Comparison of ENCODE assay signal across 8 mouse cellular contexts in the genomic region with DNA sequence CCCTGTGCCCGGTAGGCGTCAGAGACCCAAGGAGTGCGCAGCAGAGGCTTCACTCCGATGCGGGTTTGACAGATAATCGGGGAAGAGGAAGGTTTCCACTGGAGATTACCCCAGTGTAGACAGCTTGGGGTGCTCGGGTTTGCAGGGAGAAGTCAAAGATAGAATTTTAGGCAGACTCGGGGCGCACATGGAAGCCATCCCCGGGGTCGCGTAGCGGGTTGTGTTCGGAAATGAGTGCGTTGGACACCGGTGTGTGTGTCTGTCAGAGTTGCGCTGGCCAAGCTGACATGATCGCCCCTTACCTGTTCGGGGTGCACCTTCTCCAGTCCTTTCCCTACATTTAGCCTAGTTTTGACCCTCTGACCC. TPM values are rescaled to one million over a fixed set of nuclear protein-coding genes. Genes with fewer than 3 reads are reported as not detected.
A peak's percentile ranks its signal among the peaks of the same experiment; 100 is the strongest.
DNase-seq lines count a peak whose midpoint lies in the region; ATAC-seq lines count a peak whose summit lies in the region.

No protein-coding gene starts in this region.

- peak overlapping the region; percentile 81 for H3K4me3 ChIP-seq in kidney, embryonic 14.5 days (ENCODE audit: low read length)
- peak overlapping the region; percentile 69 for H3K4me3 ChIP-seq in brown adipose tissue, adult 24 weeks (ENCODE audit: insufficient read depth, low read depth, low read length)
- H3K4me3 ChIP-seq in hindbrain, embryonic 12.5 days, result peak overlapping the region; percentile 80
- peak overlapping the region; percentile 78 for H3K4me3 ChIP-seq in midbrain, embryonic 13.5 days (replicated peaks)

- peaks cover 36% of the 10 kb centered on the region for H3K27me3 ChIP-seq in kidney, embryonic 14.5 days (ENCODE audit: control insufficient read depth, insufficient read depth, low read length)
- peaks cover 58% of the 10 kb centered on the region for H3K27me3 ChIP-seq in hindbrain, embryonic 12.5 days
- H3K27me3 ChIP-seq in midbrain, embryonic 13.5 days, result peaks cover 64% of the 10 kb centered on the region

- ATAC-seq in kidney, embryonic 14.5 days (ENCODE audit: low FRiP score, low TSS enrichment), result no peak
- no peak for ATAC-seq in hindbrain, embryonic 12.5 days (ENCODE audit: low FRiP score)
- no peak for ATAC-seq in midbrain, embryonic 13.5 days

- peak overlapping the region; percentile 85 for H3K4me2 ChIP-seq in kidney, embryonic 14.5 days (replicated peaks; ENCODE audit: low read depth, low read length)
- peak overlapping the region; percentile 87 for H3K4me2 ChIP-seq in hindbrain, embryonic 12.5 days (replicated peaks)
- peak overlapping the region; percentile 82 for H3K4me2 ChIP-seq in midbrain, embryonic 13.5 days (replicated peaks)

- 3% methylated on average over 19 of the region's 19 CpGs for WGBS in kidney, embryonic 14.5 days
- 3% methylated on average over 19 of the region's 19 CpGs for WGBS in hindbrain, embryonic 12.5 days
- WGBS in midbrain, embryonic 13.5 days, result 2% methylated on average over 19 of the region's 19 CpGs

- no peak overlapping the region for H3K27ac ChIP-seq in kidney, embryonic 14.5 days (ENCODE audit: low read depth, low read length)
- H3K27ac ChIP-seq in brown adipose tissue, adult 24 weeks (replicated peaks; ENCODE audit: low read depth, low read length), result no peak overlapping the region
- H3K27ac ChIP-seq in hindbrain, embryonic 12.5 days, result no peak overlapping the region
- H3K27ac ChIP-seq in midbrain, embryonic 13.5 days, result no peak overlapping the region

- H3K4me1 ChIP-seq in kidney, embryonic 14.5 days (ENCODE audit: control insufficient read depth, insufficient read depth, low read length), result peaks cover 9% of the 10 kb centered on the region
- peaks cover 14% of the 10 kb centered on the region for H3K4me1 ChIP-seq in brown adipose tissue, adult 24 weeks (ENCODE audit: control insufficient read depth, insufficient read depth, insufficient read length, low read length)
- H3K4me1 ChIP-seq in hindbrain, embryonic 12.5 days, result peaks cover 15% of the 10 kb centered on the region
- H3K4me1 ChIP-seq in midbrain, embryonic 13.5 days (replicated peaks), result peaks cover 18% of the 10 kb centered on the region

- H3K9me3 ChIP-seq in kidney, embryonic 14.5 days (ENCODE audit: control insufficient read depth, low read length), result no peaks in the 10 kb centered on the region
- no peaks in the 10 kb centered on the region; the same call in 1 of the 2 replicates for H3K9me3 ChIP-seq in hindbrain, embryonic 12.5 days (replicated peaks)
- no peaks in the 10 kb centered on the region for H3K9me3 ChIP-seq in midbrain, embryonic 13.5 days

- no peak for DNase-seq in kidney, adult 18-20 months
- no peak for DNase-seq in urinary bladder, postnatal 10 days (ENCODE audit: low spot score)
- no peak for DNase-seq in natural killer cell, adult 2 months (ENCODE audit: low spot score in 2 of 2)
- no peak for DNase-seq in gastrocnemius, adult 18-20 months (ENCODE audit: low spot score)

- no peaks in the 10 kb centered on the region for H3K36me3 ChIP-seq in kidney, embryonic 14.5 days (ENCODE audit: control insufficient read depth, insufficient read depth, low read length)
- H3K36me3 ChIP-seq in hindbrain, embryonic 12.5 days, result no peaks in the 10 kb centered on the region
- H3K36me3 ChIP-seq in midbrain, embryonic 13.5 days, result no peaks in the 10 kb centered on the region

- peak overlapping the region; percentile 68 for H3K9ac ChIP-seq in kidney, embryonic 14.5 days (ENCODE audit: low read depth, low read length)
- H3K9ac ChIP-seq in hindbrain, embryonic 12.5 days, result peak overlapping the region; percentile 76
- H3K9ac ChIP-seq in midbrain, embryonic 13.5 days (replicated peaks), result peak overlapping the region; percentile 76

RNA-seq across cellular contexts. Expression of a gene that starts 1.1 kb away (rescaled TPM):
- polyA plus RNA-seq in kidney, embryonic 14.5 days (2014; fragmentation: Nextera tagmentation; extraction: Ambion mirVana), result 8.0 and 11.2 TPM in 2 replicates
- polyA plus RNA-seq in brown adipose tissue, adult 24 weeks (2012; ENCODE audit: insufficient read depth, insufficient read length, missing spikeins), result 5.0 and 10.8 TPM in 2 replicates
- polyA plus RNA-seq in hindbrain, embryonic 12.5 days (2016; fragmentation: Nextera tagmentation; extraction: Ambion mirVana), result 9.1 and 9.5 TPM in 2 replicates
- polyA plus RNA-seq in midbrain, embryonic 13.5 days (2015; fragmentation: Nextera tagmentation; extraction: Ambion mirVana), result 9.4 and 12.0 TPM in 2 replicates
- total RNA-seq in gastrocnemius, adult 18-20 months (2021), result 10 to 100 TPM; 21.9 to 31.8 TPM
